Mouse (Mus musculus) midbrain, postnatal 0 days (tissue): ENCODE measurements at regions not wholly inside any gene's neighbourhood (a gene's known extent, or its start where the extent isn't known, plus 50 kb on each side); places are given as distances from the start of the nearest gene placed in this dataset.

Experiments
- ATAC-seq: fragments of 200-750 bp; cut with Nextera tagmentation; 2 replicates; pipeline ENCODE4 v1.8.0; 2017; ENCODE audit warnings: moderate number of reproducible peaks, mild to moderate bottlenecking, moderate TSS enrichment, moderate library complexity; ENCODE audit not compliant: low FRiP score
- DNase-seq: peaks from one replicate; pipeline ENCODE4 v3.0.0-alpha.2; 2015; ENCODE audit warnings: low spot score
- H3K27ac ChIP-seq: fragments of 300-500 bp; sonication (generic); 2 replicates; pipeline ENCODE4 v1.5.1; 2014; ENCODE audit warnings: low read depth, mild to moderate bottlenecking, low read length, mixed read lengths
- H3K27me3 ChIP-seq: fragments of 300-500 bp; sonication (generic); 2 replicates; pipeline ENCODE4 v1.6.1; 2014; ENCODE audit warnings: low read length, control low read depth, mixed read lengths; ENCODE audit not compliant: insufficient read depth
- H3K36me3 ChIP-seq: fragments of 300-500 bp; sonication (generic); 2 replicates; pipeline ENCODE4 v1.6.1; 2014; ENCODE audit warnings: low read length, control low read depth, mixed read lengths; ENCODE audit not compliant: insufficient read depth
- H3K4me1 ChIP-seq: fragments of 300-500 bp; sonication (generic); 2 replicates; pipeline ENCODE4 v1.6.1; 2014; ENCODE audit warnings: mild to moderate bottlenecking, control low read depth, antibody characterized with exemption, low read length, mixed read lengths; ENCODE audit not compliant: insufficient read depth
- H3K4me2 ChIP-seq: fragments of 300-500 bp; sonication (generic); 2 replicates; pipeline ENCODE4 v1.6.1; 2014; ENCODE audit warnings: low read depth, mild to moderate bottlenecking, low read length, mixed read lengths; ENCODE audit not compliant: poor library complexity, severe bottlenecking
- H3K4me3 ChIP-seq: fragments of 300-500 bp; sonication (generic); 2 replicates; pipeline ENCODE4 v1.5.1; 2014; ENCODE audit warnings: low read depth, mild to moderate bottlenecking, low read length, moderate library complexity
- H3K9ac ChIP-seq: fragments of 300-500 bp; sonication (generic); replicated peaks from 2 replicates; pipeline ENCODE4 v1.6.1; 2014; ENCODE audit warnings: mild to moderate bottlenecking, low read length, moderate library complexity, mixed read lengths; ENCODE audit not compliant: poor library complexity, severe bottlenecking
- H3K9me3 ChIP-seq: fragments of 300-500 bp; sonication (generic); 2 replicates; pipeline ENCODE4 v1.6.1; 2016; ENCODE audit warnings: low read length, control low read depth
- CTCF ChIP-seq: IDR thresholded peaks from 2 replicates; pipeline ENCODE4 v1.5.1; 2016; ENCODE audit warnings: antibody characterized with exemption, mild to moderate bottlenecking
- WGBS: fragments of 180-500 bp; shearing (Covaris S2); extraction: QIAGEN DNeasy Blood & Tissue Kit; methylation state at CpG from one replicate; pipeline ENCODE4 v1.1.7; 2014; 5-methylcytosine and 5-hydroxymethylcytosine counted together

- DNase-seq, result no peak
- H3K27ac ChIP-seq, result no peak overlapping the region
- no peak overlapping the region for H3K9ac ChIP-seq
- ATAC-seq, result no peak
- 61% methylated on average over 4 of the region's 4 CpGs for WGBS
- H3K4me3 ChIP-seq, result no peak overlapping the region
- no peak for TF ChIP-seq CTCF
- H3K9me3 ChIP-seq, result no peaks in the 10 kb centered on the region
- H3K4me1 ChIP-seq, result no peaks in the 10 kb centered on the region
- no peaks in the 10 kb centered on the region for H3K36me3 ChIP-seq
- no peaks in the 10 kb centered on the region for H3K27me3 ChIP-seq
- no peak overlapping the region for H3K4me2 ChIP-seq
Measured at GRCm38 (mm10) chr7:72498562-72499230, 192.3 kb upstream of the Mctp2 start.

- TF ChIP-seq CTCF, result no peak
Measured at GRCm38 (mm10) chr7:72499788-72500187, 193.4 kb upstream of the Mctp2 start.

GRCm38 (mm10) chr7:72500190-72500589, 193.8 kb upstream of the Mctp2 start:
- no peak overlapping the region for H3K4me3 ChIP-seq
- 93% methylated on average over 3 of the region's 3 CpGs for WGBS
- no peak overlapping the region for H3K9ac ChIP-seq
- H3K36me3 ChIP-seq, result no peaks in the 10 kb centered on the region
- DNase-seq, result no peak
- no peaks in the 10 kb centered on the region for H3K27me3 ChIP-seq
- H3K4me2 ChIP-seq, result no peak overlapping the region
- no peaks in the 10 kb centered on the region for H3K9me3 ChIP-seq
- TF ChIP-seq CTCF, result no peak
- H3K4me1 ChIP-seq, result no peaks in the 10 kb centered on the region
- ATAC-seq, result no peak
- no peak overlapping the region for H3K27ac ChIP-seq

More at GRCm38 (mm10) chr7:72499788-72500187, 193.4 kb upstream of the Mctp2 start:
- DNase-seq (no peak), ATAC-seq (no peak)
- no peak overlapping the region for H3K4me3 ChIP-seq
- no peaks in the 10 kb centered on the region for H3K27me3 ChIP-seq
- H3K27ac ChIP-seq, result no peak overlapping the region
- no peaks in the 10 kb centered on the region for H3K36me3 ChIP-seq
- no peaks in the 10 kb centered on the region for H3K9me3 ChIP-seq
- no peak overlapping the region for H3K9ac ChIP-seq
- no peaks in the 10 kb centered on the region for H3K4me1 ChIP-seq
- no peak overlapping the region for H3K4me2 ChIP-seq
- 82% methylated on average over 5 of the region's 5 CpGs for WGBS

- H3K9me3 ChIP-seq, result no peaks in the 10 kb centered on the region
- H3K4me2 ChIP-seq, result no peak overlapping the region
- no peak overlapping the region for H3K9ac ChIP-seq
- H3K4me3 ChIP-seq, result no peak overlapping the region
- H3K27ac ChIP-seq, result no peak overlapping the region
- WGBS, result 68% methylated on average over 6 of the region's 6 CpGs
- no peaks in the 10 kb centered on the region for H3K4me1 ChIP-seq
- H3K36me3 ChIP-seq, result no peaks in the 10 kb centered on the region
- ATAC-seq, result no peak
- TF ChIP-seq CTCF, result no peak
- H3K27me3 ChIP-seq, result no peaks in the 10 kb centered on the region
- DNase-seq, result no peak
Measured at GRCm38 (mm10) chr7:72500996-72501395, 194.6 kb upstream of the Mctp2 start.

GRCm38 (mm10) chr7:72501431-72501830, 195.0 kb upstream of the Mctp2 start:
- no peak for ATAC-seq
- Histone ChIP-seq H3K27ac (no peak overlapping the region), H3K4me3 (no peak overlapping the region), H3K36me3 (no peaks in the 10 kb centered on the region), H3K4me1 (no peaks in the 10 kb centered on the region), H3K4me2 (no peak overlapping the region), H3K27me3 (no peaks in the 10 kb centered on the region), H3K9me3 (no peaks in the 10 kb centered on the region), H3K9ac (no peak overlapping the region)
- WGBS, result 93% methylated on average over 3 of the region's 3 CpGs
- DNase-seq, result no peak
- TF ChIP-seq CTCF, result no peak

GRCm38 (mm10) chr7:72503756-72504155, 197.3 kb upstream of the Mctp2 start:
- no peak overlapping the region for H3K4me3 ChIP-seq

More at GRCm38 (mm10) chr7:72503756-72504155, 197.3 kb upstream of the Mctp2 start:
- DNase-seq (no peak), ATAC-seq (no peak)
- no peaks in the 10 kb centered on the region for H3K4me1 ChIP-seq
- TF ChIP-seq CTCF, result no peak
- no peak overlapping the region for H3K27ac ChIP-seq
- no peak overlapping the region for H3K4me2 ChIP-seq
- H3K36me3 ChIP-seq, result no peaks in the 10 kb centered on the region
- H3K9ac ChIP-seq, result no peak overlapping the region
- H3K27me3 ChIP-seq, result no peaks in the 10 kb centered on the region
- H3K9me3 ChIP-seq, result no peaks in the 10 kb centered on the region
